Mouse (Mus musculus): Measurements from ENCODE around the gene Tgfb3. TPM values are rescaled to one million over a fixed set of nuclear protein-coding genes. Genes with fewer than 3 reads are reported as not detected.

The Tgfb3 gene
- polyA plus RNA-seq, 1 experiment from 2014 or later: 6.1 TPM

DNA sequence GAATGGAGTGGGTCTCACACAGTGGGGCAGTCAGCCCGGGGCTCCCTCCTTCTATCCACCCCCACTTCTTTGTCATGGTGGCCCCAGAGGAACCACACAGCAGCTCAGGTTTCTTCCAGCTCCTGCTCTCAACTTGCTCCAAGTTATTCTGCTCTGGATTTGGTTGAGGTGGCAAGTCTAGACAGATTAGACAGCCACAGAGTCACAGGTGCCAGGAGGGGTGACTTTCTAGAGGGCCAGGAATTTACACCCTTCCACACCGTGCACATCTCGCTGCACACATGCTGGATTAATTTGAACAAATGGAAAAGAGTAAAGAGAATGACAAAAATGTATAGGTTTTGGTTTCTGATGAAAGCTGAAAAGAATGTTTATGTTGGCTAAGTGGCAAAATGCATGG, 21.9 kb upstream of the Tgfb3 start:
- no peak overlapping the region for H3K4me3 ChIP-seq
- no peak overlapping the region for H3K27ac ChIP-seq
- H3K27me3 ChIP-seq (ENCODE audit: poor library complexity, severe bottlenecking): peaks cover 11% of the 10 kb centered on the region; the same call in 1 of the 2 replicates
- DNase-seq (ENCODE audit: extremely low spot score, low spot score): no peak
- WGBS: 87% methylated on average over 3 of the region's 3 CpGs
- peaks cover 17% of the 10 kb centered on the region; the same call in 1 of the 2 replicates for H3K36me3 ChIP-seq (replicated peaks)
- peaks cover 25% of the 10 kb centered on the region for H3K4me1 ChIP-seq
- H3K9me3 ChIP-seq: no peaks in the 10 kb centered on the region

DNA sequence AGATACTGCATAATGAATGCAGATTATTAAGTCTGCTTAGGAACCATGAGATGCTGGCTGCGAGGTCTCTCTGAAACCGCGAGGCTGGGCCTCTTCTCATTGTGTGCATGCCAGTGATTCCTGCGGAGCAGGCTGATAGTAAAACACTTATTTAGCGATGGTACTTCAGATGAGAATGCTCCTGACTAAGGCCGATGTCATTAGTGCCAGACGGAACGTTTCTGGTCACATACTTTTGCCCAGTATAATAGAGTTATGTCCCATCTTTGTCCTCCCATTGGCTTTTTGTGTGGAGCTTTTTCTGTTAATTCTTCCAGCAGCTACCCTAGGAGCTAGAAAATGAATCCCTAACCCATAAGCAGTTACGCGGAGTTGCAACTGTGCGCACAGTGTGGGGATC, 18.9 kb upstream of the Tgfb3 start:
- Histone ChIP-seq H3K27ac (no peak overlapping the region), H3K36me3 (replicated peaks) (peaks cover 15% of the 10 kb centered on the region; the same call in 1 of the 2 replicates), H3K4me3 (no peak overlapping the region), H3K27me3 (ENCODE audit: poor library complexity, severe bottlenecking) (no peaks in the 10 kb centered on the region), H3K9me3 (no peaks in the 10 kb centered on the region), H3K4me1 (peaks cover 8% of the 10 kb centered on the region)
- WGBS: 84% methylated on average over 11 of the region's 11 CpGs
- no peak for DNase-seq (ENCODE audit: extremely low spot score, low spot score)

DNA sequence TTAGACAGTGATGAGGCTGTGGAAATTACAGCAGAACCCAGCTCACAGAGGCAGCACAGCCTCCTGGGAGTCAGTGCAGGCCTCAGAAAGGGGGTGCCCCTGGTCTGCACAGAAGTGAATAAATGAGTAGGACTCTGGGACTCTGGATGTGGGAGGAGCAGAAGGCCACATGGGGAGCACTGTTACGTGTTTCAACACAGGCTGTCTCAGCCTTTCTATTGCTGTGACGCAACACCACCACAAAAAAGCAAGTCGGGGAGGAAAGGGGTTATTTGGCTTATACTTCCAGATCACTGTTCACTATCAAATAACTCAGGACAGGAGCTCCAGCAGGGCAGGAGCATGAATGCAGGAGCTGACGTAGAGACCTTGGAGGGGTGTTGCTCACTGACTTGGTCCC, 17.0 kb upstream of the Tgfb3 start:
- H3K9me3 ChIP-seq: no peaks in the 10 kb centered on the region
- peaks cover 21% of the 10 kb centered on the region for H3K4me1 ChIP-seq
- H3K27me3 ChIP-seq (ENCODE audit: poor library complexity, severe bottlenecking): no peaks in the 10 kb centered on the region
- no peak overlapping the region for H3K27ac ChIP-seq
- 90% methylated on average over 4 of the region's 4 CpGs for WGBS
- H3K4me3 ChIP-seq: no peak overlapping the region
- no peak for DNase-seq (ENCODE audit: extremely low spot score, low spot score)
- peaks cover 12% of the 10 kb centered on the region; the same call in 1 of the 2 replicates for H3K36me3 ChIP-seq (replicated peaks)

DNA sequence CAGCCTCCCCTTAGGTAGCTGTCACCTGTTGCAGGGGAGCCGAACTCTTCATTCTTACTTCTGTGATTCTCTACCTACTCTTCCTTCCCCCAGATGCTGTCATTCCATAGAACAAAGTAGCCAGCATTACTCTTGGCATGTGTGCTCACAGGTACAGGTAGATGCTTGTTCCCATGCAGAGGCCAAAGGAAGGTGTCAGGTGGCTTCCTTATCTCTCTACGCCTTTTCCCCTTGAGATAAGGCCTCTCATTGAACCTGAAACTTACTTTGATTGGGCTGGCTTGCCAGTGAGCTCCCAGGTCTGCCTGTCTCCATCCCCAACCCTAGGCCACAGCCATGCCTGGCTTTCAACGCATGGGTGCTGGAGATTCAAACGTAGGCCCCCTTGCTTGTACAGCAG, 15.2 kb upstream of the Tgfb3 start:
- Histone ChIP-seq H3K4me3 (no peak overlapping the region), H3K27me3 (ENCODE audit: poor library complexity, severe bottlenecking) (no peaks in the 10 kb centered on the region), H3K9me3 (no peaks in the 10 kb centered on the region), H3K27ac (no peak overlapping the region), H3K4me1 (peaks cover 21% of the 10 kb centered on the region), H3K36me3 (replicated peaks) (peaks cover 25% of the 10 kb centered on the region)
- no peak for DNase-seq (ENCODE audit: extremely low spot score, low spot score)
- 94% methylated on average over 4 of the region's 4 CpGs for WGBS

DNA sequence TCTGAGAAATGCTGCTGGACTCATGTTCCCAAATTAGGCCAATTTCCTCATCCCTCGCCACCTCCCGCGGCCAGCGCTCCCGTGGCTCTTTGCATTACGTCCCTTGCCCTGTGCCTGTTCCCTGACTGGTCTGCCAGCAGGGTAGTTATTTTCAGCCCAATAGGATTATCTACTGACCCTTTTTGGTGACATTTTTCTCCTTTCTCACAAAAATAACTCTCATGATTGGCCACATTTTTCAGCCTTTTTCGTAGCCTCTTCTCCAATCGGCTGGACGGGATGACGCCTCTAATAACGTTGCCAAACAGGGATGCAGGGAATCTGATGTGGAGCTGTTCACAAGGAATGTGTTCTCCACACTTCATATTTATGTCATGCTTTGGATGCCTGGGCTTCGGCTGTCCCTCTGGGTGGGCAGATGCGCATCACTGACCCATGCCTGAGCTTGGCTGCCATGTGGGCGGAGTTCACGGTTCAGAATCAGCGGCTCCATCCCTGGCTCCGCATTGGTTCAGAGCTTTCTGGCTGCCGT, 12.8 kb upstream of the Tgfb3 start:
- 32% methylated on average over 18 of the region's 18 CpGs for WGBS
- Histone ChIP-seq H3K27ac (peak overlapping the region; percentile 4; the same call in 1 of the 2 replicates), H3K4me1 (peaks cover 21% of the 10 kb centered on the region), H3K27me3 (ENCODE audit: poor library complexity, severe bottlenecking) (no peaks in the 10 kb centered on the region), H3K9me3 (no peaks in the 10 kb centered on the region), H3K4me3 (no peak overlapping the region), H3K36me3 (replicated peaks) (peaks cover 33% of the 10 kb centered on the region)
- peak; percentile 30 for DNase-seq (ENCODE audit: extremely low spot score, low spot score)

DNA sequence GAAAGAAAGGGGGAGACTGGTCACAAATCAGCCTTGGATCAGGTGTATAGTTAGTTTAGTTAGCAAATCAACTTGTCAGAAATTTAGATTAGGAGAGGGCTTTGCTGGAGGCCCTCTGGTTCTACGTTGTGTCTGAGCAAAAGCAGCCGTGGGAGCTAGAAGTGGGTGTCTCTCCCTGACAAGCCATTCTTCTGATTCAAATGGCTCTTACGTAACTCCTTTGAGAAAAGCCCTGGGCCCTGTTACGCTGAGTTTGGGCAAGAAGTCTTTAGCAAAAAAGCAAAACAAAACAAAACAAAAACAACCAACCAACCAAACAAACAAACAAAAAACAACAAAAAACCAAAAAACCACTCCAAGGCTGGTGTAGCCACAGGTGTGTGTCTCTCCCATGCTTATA, 11.9 kb upstream of the Tgfb3 start:
- Histone ChIP-seq H3K4me3 (no peak overlapping the region), H3K9me3 (no peaks in the 10 kb centered on the region), H3K27ac (no peak overlapping the region), H3K4me1 (peaks cover 21% of the 10 kb centered on the region), H3K36me3 (replicated peaks) (peaks cover 42% of the 10 kb centered on the region), H3K27me3 (ENCODE audit: poor library complexity, severe bottlenecking) (no peaks in the 10 kb centered on the region)
- DNase-seq (ENCODE audit: extremely low spot score, low spot score): no peak
- 66% methylated on average over 4 of the region's 4 CpGs for WGBS

DNA sequence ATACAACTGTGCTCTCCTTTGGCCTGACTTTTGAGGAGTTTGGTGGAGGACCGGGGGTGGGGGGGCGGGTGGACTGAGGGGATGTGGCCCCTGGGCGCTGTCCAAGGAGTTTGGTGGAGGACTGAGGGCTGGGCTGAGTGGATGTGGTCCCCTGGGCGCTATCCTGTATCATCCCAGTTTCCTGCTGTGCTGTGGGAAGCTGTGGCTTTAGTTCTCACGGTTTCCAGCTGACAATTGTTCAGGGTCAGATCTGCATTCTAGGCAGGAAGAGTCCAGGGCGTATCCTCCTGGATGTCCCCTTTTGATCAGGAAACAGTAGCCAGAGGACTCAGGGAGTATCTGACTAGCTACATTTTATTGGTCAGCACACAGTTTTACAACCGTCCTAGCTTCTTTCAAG, 9.2 kb upstream of the Tgfb3 start:
- no peaks in the 10 kb centered on the region for H3K27me3 ChIP-seq (ENCODE audit: poor library complexity, severe bottlenecking)
- DNase-seq (ENCODE audit: extremely low spot score, low spot score): no peak
- H3K36me3 ChIP-seq (replicated peaks): peaks cover 44% of the 10 kb centered on the region
- peaks cover 29% of the 10 kb centered on the region for H3K4me1 ChIP-seq
- H3K9me3 ChIP-seq: no peaks in the 10 kb centered on the region
- H3K27ac ChIP-seq: no peak overlapping the region
- no peak overlapping the region for H3K4me3 ChIP-seq
- 79% methylated on average over 7 of the region's 7 CpGs for WGBS

DNA sequence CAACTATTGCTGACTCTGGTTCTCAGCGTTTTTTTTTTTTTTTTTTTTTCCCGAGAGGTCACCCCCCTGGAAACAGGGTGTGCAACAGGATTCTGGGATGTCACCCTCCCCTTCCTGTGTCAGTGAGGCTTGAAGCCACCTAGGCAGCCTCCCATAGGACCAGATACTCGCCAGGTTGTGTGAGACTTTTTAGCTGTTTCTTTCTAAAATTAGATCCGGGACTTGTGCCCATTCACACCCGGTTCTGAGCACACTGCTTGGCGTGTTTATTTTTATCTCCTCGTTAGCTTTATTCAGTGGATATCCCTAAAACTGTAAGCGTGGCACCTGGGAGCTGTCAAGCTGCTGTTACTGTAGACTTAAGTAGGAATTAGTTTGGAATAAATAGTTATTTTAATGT, 7.7 kb upstream of the Tgfb3 start:
- H3K4me3 ChIP-seq: no peak overlapping the region
- H3K27ac ChIP-seq: no peak overlapping the region
- H3K9me3 ChIP-seq: no peaks in the 10 kb centered on the region
- H3K27me3 ChIP-seq (ENCODE audit: poor library complexity, severe bottlenecking): peaks cover 1% of the 10 kb centered on the region; the same call in 1 of the 2 replicates
- WGBS: 80% methylated on average over 8 of the region's 8 CpGs
- H3K4me1 ChIP-seq: peaks cover 21% of the 10 kb centered on the region
- peaks cover 44% of the 10 kb centered on the region for H3K36me3 ChIP-seq (replicated peaks)
- no peak for DNase-seq (ENCODE audit: extremely low spot score, low spot score)

DNA sequence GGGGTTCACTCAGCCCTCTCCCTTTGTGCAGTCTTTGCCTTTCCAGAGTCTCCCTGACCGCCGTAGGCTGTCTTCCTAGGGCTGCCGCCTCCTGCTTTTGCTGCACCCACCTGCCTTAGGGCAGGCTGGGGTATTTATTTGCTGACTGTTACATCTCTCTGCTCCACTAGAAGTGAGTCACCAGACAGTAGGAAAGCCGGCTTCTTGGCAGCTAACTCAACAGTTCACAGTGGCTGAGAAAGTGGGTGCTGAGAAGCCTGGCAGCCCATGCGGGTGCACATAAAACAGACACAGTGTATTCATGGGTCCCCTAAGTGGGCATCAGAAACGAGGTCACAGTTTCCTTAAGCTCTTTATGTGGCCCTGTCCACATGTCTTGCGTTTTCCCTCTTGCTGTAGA, 7.0 kb upstream of the Tgfb3 start:
- peaks cover 44% of the 10 kb centered on the region for H3K36me3 ChIP-seq (replicated peaks)
- H3K27ac ChIP-seq: no peak overlapping the region
- no peak overlapping the region for H3K4me3 ChIP-seq
- no peak for DNase-seq (ENCODE audit: extremely low spot score, low spot score)
- peaks cover 15% of the 10 kb centered on the region for H3K4me1 ChIP-seq
- H3K27me3 ChIP-seq (ENCODE audit: poor library complexity, severe bottlenecking): peaks cover 8% of the 10 kb centered on the region
- WGBS: 92% methylated on average over 7 of the region's 7 CpGs
- H3K9me3 ChIP-seq: no peaks in the 10 kb centered on the region

DNA sequence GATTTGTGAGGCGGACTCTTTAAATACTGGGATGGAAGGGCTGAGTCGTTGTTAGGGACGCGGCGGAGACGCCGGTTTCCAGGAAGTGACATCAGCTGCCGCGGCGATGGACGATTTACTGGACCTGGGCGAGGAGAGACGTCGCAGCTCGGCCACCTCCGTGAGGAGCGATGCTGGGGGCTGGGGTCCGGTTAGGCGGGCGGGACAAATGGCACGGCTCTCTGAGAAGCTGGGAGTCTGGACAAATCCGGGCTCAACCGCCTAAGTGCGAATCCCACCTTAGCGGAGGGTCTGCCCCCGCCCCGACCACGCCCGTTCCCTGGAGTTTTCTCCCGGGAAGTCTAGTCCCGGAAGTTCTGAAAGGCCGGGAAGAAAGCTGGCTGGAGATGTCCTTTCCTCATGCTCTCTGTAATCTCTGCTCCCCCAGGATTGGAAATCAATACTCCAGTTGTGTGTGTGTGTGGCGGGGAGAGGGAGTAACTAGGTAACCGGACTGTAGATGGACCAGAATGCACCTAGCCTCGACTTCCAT, 3.7 kb upstream of the Tgfb3 start, which contains the start of gene Ift43:
Gene Ift43 (plus strand): TSS at position 61 of the 532 bp plus-strand sequence.
- under 1% methylated on average over 35 of the region's 35 CpGs for WGBS
- peak; percentile 91 for DNase-seq (ENCODE audit: extremely low spot score, low spot score)
- H3K9me3 ChIP-seq: no peaks in the 10 kb centered on the region
- peaks cover 30% of the 10 kb centered on the region for H3K27me3 ChIP-seq (ENCODE audit: poor library complexity, severe bottlenecking)
- peaks cover 19% of the 10 kb centered on the region for H3K36me3 ChIP-seq (replicated peaks)
- H3K27ac ChIP-seq: peak within 1 kb of the TSS; percentile 85
- peak within 1 kb of the TSS; percentile 84 for H3K4me3 ChIP-seq
- peaks cover 29% of the 10 kb centered on the region for H3K4me1 ChIP-seq

DNA sequence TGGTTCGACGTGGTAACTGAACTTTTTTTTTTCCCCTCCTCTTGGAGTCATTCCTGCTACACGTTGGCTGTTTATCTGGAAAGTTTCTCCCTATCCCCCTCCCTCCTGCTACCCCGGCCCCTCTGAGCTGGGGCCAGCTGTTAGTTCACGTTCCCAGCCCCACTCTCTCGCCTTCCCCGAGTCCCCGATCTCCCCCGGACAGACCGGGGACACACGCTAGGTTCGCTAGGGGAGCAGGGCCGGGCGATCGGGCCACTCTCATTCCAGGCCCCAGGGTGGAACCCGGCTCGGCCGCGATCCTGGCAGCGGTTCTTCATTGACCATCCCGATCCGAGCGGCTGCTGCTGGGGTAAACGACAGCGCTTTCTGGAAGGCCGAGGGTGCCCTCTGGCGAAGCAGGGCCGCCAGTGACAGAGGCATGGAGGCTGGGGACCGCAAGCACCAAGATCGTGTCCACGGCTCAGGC, 394 bp upstream of the Tgfb3 start:
- no peaks in the 10 kb centered on the region for H3K36me3 ChIP-seq (replicated peaks)
- under 1% methylated on average over 31 of the region's 31 CpGs for WGBS
- H3K27me3 ChIP-seq (ENCODE audit: poor library complexity, severe bottlenecking): peaks cover 59% of the 10 kb centered on the region
- H3K27ac ChIP-seq: peak overlapping the region; percentile 91
- peaks cover 50% of the 10 kb centered on the region for H3K4me1 ChIP-seq
- no peaks in the 10 kb centered on the region for H3K9me3 ChIP-seq
- H3K4me3 ChIP-seq: peak overlapping the region; percentile 65
- peak; percentile 90 for DNase-seq (ENCODE audit: extremely low spot score, low spot score)

DNA sequence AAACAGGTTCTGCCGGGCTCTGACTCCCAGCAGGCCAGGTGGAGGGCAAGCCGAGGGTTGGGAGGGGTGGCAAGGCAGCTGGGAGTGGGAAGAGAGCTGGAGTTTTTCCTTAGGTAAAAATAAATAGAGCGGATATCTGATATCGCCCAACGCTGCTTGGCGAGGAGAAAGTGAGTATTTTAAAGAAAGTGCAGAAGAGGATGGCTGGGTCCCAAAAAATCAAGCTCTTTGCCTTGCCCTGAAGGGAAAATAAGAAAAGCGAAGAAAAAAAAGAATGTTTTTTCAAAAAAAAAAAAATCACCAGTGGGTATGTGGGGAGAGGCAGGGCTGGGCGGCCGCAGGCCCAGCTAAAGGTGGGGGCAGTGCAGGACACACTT, 677 bp downstream of the Tgfb3 start:
- WGBS: 6% methylated on average over 9 of the region's 9 CpGs
- peak overlapping the region; percentile 65 for H3K4me3 ChIP-seq
- H3K9me3 ChIP-seq: no peaks in the 10 kb centered on the region
- DNase-seq (ENCODE audit: extremely low spot score, low spot score): no peak
- peaks cover 59% of the 10 kb centered on the region for H3K27me3 ChIP-seq (ENCODE audit: poor library complexity, severe bottlenecking)
- no peaks in the 10 kb centered on the region for H3K36me3 ChIP-seq (replicated peaks)
- H3K27ac ChIP-seq: peak overlapping the region; percentile 91
- H3K4me1 ChIP-seq: peaks cover 44% of the 10 kb centered on the region

DNA sequence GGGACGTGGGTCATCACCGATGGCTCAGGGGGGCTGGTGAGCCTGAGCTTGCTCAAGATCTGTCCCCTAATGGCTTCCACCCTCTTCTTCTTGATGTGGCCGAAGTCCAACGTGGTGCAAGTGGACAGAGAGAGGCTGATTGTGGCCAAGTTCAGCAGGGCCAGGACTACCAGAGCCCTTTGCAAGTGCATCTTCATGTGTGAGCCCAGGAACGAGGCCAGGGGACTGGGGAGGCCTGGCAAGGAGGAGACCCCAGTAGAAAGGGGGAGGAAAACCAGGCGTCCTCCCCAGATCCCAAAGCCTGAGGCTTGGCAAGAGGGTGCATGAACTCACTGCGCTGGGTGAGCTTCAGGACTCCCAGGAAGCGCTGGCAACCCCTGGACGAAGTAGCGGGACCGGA, 1.1 kb downstream of the Tgfb3 start:
- Histone ChIP-seq H3K27ac (peak overlapping the region; percentile 91), H3K36me3 (replicated peaks) (no peaks in the 10 kb centered on the region), H3K4me1 (peaks cover 40% of the 10 kb centered on the region), H3K27me3 (ENCODE audit: poor library complexity, severe bottlenecking) (peaks cover 59% of the 10 kb centered on the region), H3K4me3 (peak overlapping the region; percentile 65), H3K9me3 (no peaks in the 10 kb centered on the region)
- peak; percentile 34 for DNase-seq (ENCODE audit: extremely low spot score, low spot score)
- WGBS: 17% methylated on average over 11 of the region's 11 CpGs

Measured in forebrain, embryonic 10.5 days (tissue).